Mouse (Mus musculus): Measurements from ENCODE around the gene Icmt. TPM values are rescaled to one million over a fixed set of nuclear protein-coding genes. Genes with fewer than 3 reads are reported as not detected.
A peak's percentile ranks its signal among the peaks of the same experiment; 100 is the strongest.

Gene Icmt
- total RNA-seq (2021) = 10 to 100 TPM; 25.4 to 25.8 TPM

GRCm38 (mm10) chr4:152296874-152297861 is at the start of gene Icmt:
TSS of gene Icmt (plus strand) at chr4:152297227.
- DNase-seq = peak; percentile 99 to 100
- intact Hi-C loops (cut with DNase I) = no loop called here

- DNase-seq = no peak
- intact Hi-C loops (cut with DNase I) = no loop called here
These were observed 46.4 kb upstream of the Icmt start for GRCm38 (mm10) chr4:152250615-152251014.

DNA sequence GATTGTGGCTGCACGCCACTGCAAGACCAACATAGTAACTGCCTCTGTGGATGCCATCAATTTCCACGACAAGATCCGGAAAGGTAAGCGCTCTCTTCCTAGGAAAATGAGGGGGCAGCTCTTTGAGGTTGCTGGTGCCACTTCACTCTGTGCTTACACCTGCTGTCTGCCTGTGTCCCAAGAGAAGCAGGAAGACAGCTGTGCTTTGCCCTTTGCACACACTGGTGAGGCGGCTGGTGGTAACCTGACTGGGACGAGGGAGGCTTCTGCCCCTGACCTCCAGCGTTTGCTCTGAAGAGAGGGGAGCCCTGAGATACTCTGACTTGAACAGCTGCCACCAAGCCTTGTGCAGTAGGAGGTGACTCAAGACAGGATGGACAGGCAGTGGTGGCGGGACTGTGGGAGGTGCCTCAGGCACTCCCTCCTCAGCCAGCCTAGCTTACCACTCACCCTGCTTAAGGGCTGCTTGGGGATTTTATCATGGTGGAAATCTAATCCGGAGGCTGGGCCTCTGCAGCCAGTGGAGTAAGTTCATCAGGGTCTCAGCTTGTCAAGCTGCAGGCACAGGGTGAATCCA is 43.8 kb upstream of the Icmt start:
- no peak for DNase-seq
- intact Hi-C loops (cut with DNase I) = no loop called here

- intact Hi-C loops (cut with DNase I) = loop anchor here (1.0 kb wide), 1 partner anchor 11 kb away; no protein-coding TSS in a partner anchor
- peak; percentile 73 to 75 for DNase-seq
These were observed 40.0 kb upstream of the Icmt start for GRCm38 (mm10) chr4:152257070-152257469.

- intact Hi-C loops (cut with DNase I) = no loop called here
- no peak for DNase-seq
These were observed 36.6 kb upstream of the Icmt start for GRCm38 (mm10) chr4:152260451-152260850.

- peak in 1 of 2 experiments; percentile 33 for DNase-seq
- intact Hi-C loops (cut with DNase I) = no loop called here
These were observed 34.8 kb upstream of the Icmt start for GRCm38 (mm10) chr4:152262187-152262586.

- intact Hi-C loops (cut with DNase I) = no loop called here
- no peak for DNase-seq
These were observed 33.9 kb upstream of the Icmt start for GRCm38 (mm10) chr4:152263089-152263488.

DNA sequence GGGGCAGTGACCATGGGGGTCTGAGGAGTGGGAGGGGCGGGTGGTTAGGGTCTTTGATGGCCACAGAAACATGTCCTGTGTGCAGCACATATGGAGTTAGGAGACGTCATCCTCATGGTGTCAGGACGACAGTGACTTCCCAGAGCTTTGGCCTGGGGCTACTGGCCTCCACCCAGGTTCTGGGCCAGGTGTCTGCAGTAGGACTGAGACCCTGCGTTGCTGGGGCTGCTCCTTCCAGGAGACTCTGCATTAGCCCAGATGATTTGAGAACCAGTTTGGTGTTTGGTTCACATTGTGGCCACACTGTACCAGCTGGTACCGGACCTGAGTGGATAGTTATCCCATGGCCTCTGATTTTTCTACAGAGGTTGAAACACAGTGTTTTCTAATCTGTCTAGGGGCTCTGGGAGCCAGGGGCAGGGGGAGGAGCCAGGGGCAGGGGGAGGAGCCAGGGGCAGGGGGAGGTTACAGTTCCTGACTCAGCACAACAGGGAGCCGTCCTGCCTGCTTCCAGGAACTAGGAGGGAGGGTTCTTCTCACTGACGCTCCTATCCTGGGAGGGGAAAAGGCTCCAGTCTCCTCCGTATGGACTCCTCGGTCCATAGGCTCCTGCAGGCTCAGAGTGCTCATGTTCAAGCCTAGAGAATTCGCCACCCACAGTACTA is 33.4 kb upstream of the Icmt start:
- intact Hi-C loops (cut with DNase I) = no loop called here
- no peak for DNase-seq

GRCm38 (mm10) chr4:152264177-152264530 is 32.9 kb upstream of the Icmt start:
- intact Hi-C loops (cut with DNase I) = no loop called here
- no peak for DNase-seq

- DNase-seq = no peak
- intact Hi-C loops (cut with DNase I) = no loop called here
These were observed 32.0 kb upstream of the Icmt start for GRCm38 (mm10) chr4:152264867-152265568.

DNA sequence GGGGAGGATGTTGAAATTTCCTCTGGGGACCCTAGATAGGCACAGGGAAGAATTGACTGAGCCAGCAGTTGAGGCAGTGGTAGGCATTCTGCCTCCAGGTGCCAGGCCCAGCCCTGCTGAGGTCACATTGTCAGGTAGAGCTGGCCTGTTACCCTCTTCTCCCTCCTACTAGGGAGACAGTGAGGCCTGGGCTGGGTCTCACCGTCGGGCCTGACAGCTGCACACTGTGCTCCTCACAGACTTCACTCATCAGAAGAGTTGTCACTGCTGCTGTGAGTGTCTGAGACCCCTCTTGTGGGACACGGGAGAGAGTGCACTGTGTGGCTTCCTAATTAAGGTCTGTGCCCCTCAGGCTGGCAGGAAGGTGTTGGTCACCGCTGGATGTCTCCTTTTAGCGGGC is 31.2 kb upstream of the Icmt start:
- intact Hi-C loops (cut with DNase I) = no loop called here
- DNase-seq = no peak

- DNase-seq = peak; percentile 40 to 43
- intact Hi-C loops (cut with DNase I) = no loop called here
These were observed 30.7 kb upstream of the Icmt start for GRCm38 (mm10) chr4:152266236-152266895.

DNA sequence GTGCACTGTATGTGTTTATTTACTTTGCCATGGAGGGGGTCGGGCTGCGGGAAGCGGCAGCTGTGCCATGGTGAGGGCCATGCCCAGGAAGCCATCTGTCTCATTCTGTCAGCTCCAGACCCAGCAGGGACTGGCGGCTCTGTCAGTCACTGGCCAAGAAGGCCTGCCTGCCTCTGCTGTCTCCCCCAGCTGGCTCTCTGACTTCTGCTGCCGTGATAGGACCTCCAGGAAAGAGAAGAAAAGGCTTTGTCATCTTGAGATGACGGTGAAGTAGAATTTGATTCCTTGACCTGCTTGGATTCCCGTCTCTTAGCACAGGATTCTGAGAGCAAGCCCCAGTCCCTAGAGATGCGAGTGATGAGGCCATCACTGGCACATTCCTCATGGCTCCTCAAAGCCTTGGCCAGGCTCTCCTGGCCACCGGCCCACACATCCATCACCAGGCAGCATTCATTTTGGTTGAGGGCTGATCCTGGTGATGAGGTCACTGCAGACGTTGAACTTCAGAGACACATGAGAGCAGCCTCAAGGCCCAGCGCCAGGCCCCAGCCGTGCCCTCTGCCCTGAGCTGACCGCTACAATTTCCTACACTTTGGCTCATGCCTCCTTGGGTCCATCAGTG is 29.2 kb upstream of the Icmt start:
- intact Hi-C loops (cut with DNase I) = loop anchor here (1.0 kb wide), 1 partner anchor 11 kb away; no protein-coding TSS in a partner anchor
- DNase-seq = peak; percentile 57 to 58

DNA sequence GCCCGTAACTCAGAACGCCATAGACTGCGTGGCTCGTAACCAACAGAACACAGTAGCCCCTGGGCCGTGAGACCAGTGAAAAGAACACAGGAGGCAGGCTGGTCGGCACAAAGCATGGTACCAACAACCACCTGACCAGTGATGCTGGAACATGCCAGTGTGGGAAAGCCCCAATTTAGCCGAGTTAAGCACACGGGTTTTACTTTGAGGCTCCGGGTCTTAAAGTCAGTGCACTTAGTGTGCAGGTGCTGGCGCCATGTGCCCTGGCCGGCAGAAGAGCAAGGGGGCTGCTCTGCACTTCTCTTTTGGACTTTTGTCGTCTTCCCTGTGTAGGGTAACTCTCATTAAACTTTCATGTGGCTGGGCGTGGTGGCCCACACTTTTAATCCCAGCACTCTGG is 27.1 kb upstream of the Icmt start:
- no peak for DNase-seq
- intact Hi-C loops (cut with DNase I) = no loop called here

DNA sequence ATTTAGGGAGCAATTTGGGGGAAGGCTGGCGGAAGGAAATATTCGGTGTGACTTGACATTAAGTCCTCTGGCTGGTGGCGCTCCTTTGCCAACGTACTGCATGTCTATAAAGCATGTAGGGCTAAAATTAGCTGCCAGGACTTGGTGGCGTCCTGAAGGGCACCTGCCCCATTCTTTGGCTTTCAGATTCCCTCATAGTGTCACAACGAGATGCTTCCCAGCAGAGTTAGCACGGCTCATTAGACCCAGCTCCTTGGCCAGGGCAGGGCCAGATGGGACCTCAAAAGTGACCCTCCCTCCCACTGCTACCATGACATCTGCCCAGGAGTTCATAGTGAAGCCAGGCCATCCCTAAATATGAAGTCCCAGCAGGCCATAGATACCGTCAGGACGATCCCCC is 26.4 kb upstream of the Icmt start:
- intact Hi-C loops (cut with DNase I) = no loop called here
- no peak for DNase-seq

GRCm38 (mm10) chr4:152271334-152271733 is 25.7 kb upstream of the Icmt start:
- intact Hi-C loops (cut with DNase I) = no loop called here
- DNase-seq = no peak

- intact Hi-C loops (cut with DNase I) = loop anchor here (2.0 kb wide), 1 partner anchor 57 kb away; no protein-coding TSS in a partner anchor
- DNase-seq = peak in 1 of 2 experiments; percentile 42
These were observed 25.0 kb upstream of the Icmt start for GRCm38 (mm10) chr4:152272006-152272405.

- intact Hi-C loops (cut with DNase I) = loop anchor here (2.0 kb wide), 1 partner anchor 58 kb away; no protein-coding TSS in a partner anchor
- DNase-seq = peak; percentile 68 to 81
These were observed 24.5 kb upstream of the Icmt start for GRCm38 (mm10) chr4:152272449-152273049.

DNA sequence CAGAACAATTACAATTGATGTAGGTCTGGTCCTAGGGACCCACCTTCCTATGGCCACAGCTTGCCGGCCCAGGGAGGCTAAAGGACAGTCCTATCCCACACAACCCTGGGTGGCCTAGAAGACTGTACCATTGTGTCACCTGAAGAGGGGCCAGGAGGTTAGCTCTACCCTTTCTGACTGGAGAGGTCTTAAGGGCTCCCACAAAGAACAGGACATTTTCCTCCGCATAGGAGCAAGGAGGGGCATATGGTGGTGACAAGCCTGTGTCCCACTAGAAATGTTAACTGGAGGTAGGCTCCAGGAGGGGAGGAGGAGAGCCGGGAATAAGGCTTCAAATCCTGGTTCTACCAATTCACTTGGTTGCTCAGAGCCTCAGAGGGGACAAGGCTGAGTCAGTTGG is 23.8 kb upstream of the Icmt start:
- no peak for DNase-seq
- intact Hi-C loops (cut with DNase I) = loop anchor here (2.0 kb wide), 1 partner anchor 58 kb away; no protein-coding TSS in a partner anchor
